Mouse (Mus musculus) thymus, adult 2 months (tissue): Measurements from ENCODE around the gene Armc2.

ENCODE experiments used
- CTCF ChIP-seq: fragments of 200-500 bp; IDR thresholded peaks from 2 replicates; pipeline ENCODE4 v1.5.1; 2012; ENCODE audit warnings: mild to moderate bottlenecking, control low read depth, low read length, moderate library complexity, borderline replicate concordance; ENCODE audit not compliant: control insufficient read depth, poor library complexity, insufficient read depth; ENCODE audit errors: extremely low read depth
- POLR2A ChIP-seq: fragments of 200-500 bp; IDR thresholded peaks from 2 replicates; pipeline ENCODE4 v1.6.1; 2012; ENCODE audit warnings: mild to moderate bottlenecking, low read length, control low read depth, moderate library complexity; ENCODE audit not compliant: control insufficient read depth, poor library complexity, insufficient read depth; ENCODE audit errors: extremely low read depth

- TF ChIP-seq POLR2A (no peak), CTCF (no peak)
These were observed 23.8 kb upstream of the Armc2 start for GRCm38 (mm10) chr10:42042087-42042486.
